Mouse (Mus musculus) stomach, postnatal 0 days (tissue): ENCODE data around the gene Slc6a16.

Experiments used
- CTCF ChIP-seq: IDR thresholded peaks from 2 replicates; pipeline ENCODE4 v1.5.1; 2016; ENCODE audit warnings: antibody characterized with exemption, low read depth, mild to moderate bottlenecking, moderate library complexity
- EP300 ChIP-seq: optimal IDR thresholded peaks from 2 replicates; pipeline ENCODE3; 2016; ENCODE audit warnings: antibody characterized with exemption

GRCm38 (mm10) chr7:45235656-45236180, 5.2 kb upstream of the Slc6a16 start:
- TF ChIP-seq CTCF = no peak
- no peak for TF ChIP-seq EP300
